Mouse (Mus musculus) small intestine, adult 2 months (tissue): ENCODE measurements at regions not wholly inside any gene's neighbourhood (a gene's known extent, or its start where the extent isn't known, plus 50 kb on each side); places are given as distances from the start of the nearest gene placed in this dataset.

Experiments used
- CTCF ChIP-seq: fragments of 200-500 bp; IDR thresholded peaks from 2 replicates; pipeline ENCODE4 v1.5.1; 2012; ENCODE audit warnings: low read depth, mild to moderate bottlenecking, control low read depth, inconsistent platforms, low read length, moderate library complexity, mixed read lengths; ENCODE audit not compliant: insufficient replicate concordance, insufficient read length; ENCODE audit errors: extremely low read depth
- POLR2A ChIP-seq: fragments of 200-500 bp; IDR thresholded peaks from 2 replicates; pipeline ENCODE4 v1.6.1; 2012; ENCODE audit warnings: low read depth, mild to moderate bottlenecking, control low read depth, inconsistent platforms, low read length, moderate library complexity

GRCm38 (mm10) chr7:134549286-134549919 is 121.1 kb upstream of the Dock1 start:
- TF ChIP-seq CTCF (no peak), POLR2A (no peak)
